Mouse (Mus musculus): ENCODE results near the gene Akap8l. TPM values are rescaled to one million over a fixed set of nuclear protein-coding genes. Genes with fewer than 3 reads are reported as not detected.

The Akap8l gene
- polyA plus RNA-seq, 1 experiment: 114 TPM

Other genes starting within 250 kb of the Akap8l start
- 41.3 and 41.7 TPM in 2 replicates for gene Notch3, start 183.8 kb downstream of the Akap8l start, polyA plus RNA-seq (2012; rRNA removed)
- 2.6 and 4.1 TPM in 2 replicates for gene Ephx3, start 161.1 kb downstream of the Akap8l start, polyA plus RNA-seq (2012; rRNA removed)
- gene Brd4, start 65.9 kb downstream of the Akap8l start, polyA plus RNA-seq (2012; rRNA removed): 15.0 and 29.4 TPM in 2 replicates
- gene Akap8, start 29.4 kb downstream of the Akap8l start, polyA plus RNA-seq (2012; rRNA removed): 53.2 and 62.3 TPM in 2 replicates
- 22.8 and 32.6 TPM in 2 replicates for gene Wiz, start 38.8 kb upstream of the Akap8l start, polyA plus RNA-seq (2012; rRNA removed)
- 2.3 and 2.6 TPM in 2 replicates for gene Rasal3, start 53.0 kb upstream of the Akap8l start, polyA plus RNA-seq (2012; rRNA removed)
- 0.56 and 0.69 TPM in 2 replicates for gene Pglyrp2, start 73.6 kb upstream of the Akap8l start, polyA plus RNA-seq (2012; rRNA removed)
- gene Cyp4f39, start 102.1 kb upstream of the Akap8l start, polyA plus RNA-seq (2012; rRNA removed): 0.96 and 2.3 TPM in 2 replicates
- 19.5 and 25.7 TPM in 2 replicates for gene Cyp4f17, start 155.4 kb upstream of the Akap8l start, polyA plus RNA-seq (2012; rRNA removed)
- 15.9 and 17.9 TPM in 2 replicates for gene Cyp4f16, start 186.0 kb upstream of the Akap8l start, polyA plus RNA-seq (2012; rRNA removed)

Measured in gonadal fat pad, adult 2 months (tissue).